Mouse (Mus musculus) megakaryocyte-erythroid progenitor cell, adult 5-6 weeks (primary cell): ENCODE data around the gene Gm20379. TPM values are rescaled to one million over a fixed set of nuclear protein-coding genes. Genes with fewer than 3 reads are reported as not detected.

Experiments used
- ATAC-seq: replicated peaks from 2 replicates; pipeline ENCODE4 v1.8.0; 2016; ENCODE audit warnings: mild to moderate bottlenecking, inconsistent platforms; ENCODE audit not compliant: severe bottlenecking, poor library complexity, low FRiP score, low TSS enrichment
- total RNA-seq, 2 experiments: library from RNA; stranded (forward) in 1 of 2; stranded (reverse) in 1 of 2; fragments of 200-1000, 215-1000 nt in 1 of 2; fragments of >200 nt in 1 of 2; fragmentation: Nextera tagmentation in 1 of 2; gene quantifications; 2 replicates each; pipeline ENCODE4 v1.2.3; 2014 to 2017

Gm20379 gene
- total RNA-seq, 2 experiments from 2014 or later, result not detected

DNA sequence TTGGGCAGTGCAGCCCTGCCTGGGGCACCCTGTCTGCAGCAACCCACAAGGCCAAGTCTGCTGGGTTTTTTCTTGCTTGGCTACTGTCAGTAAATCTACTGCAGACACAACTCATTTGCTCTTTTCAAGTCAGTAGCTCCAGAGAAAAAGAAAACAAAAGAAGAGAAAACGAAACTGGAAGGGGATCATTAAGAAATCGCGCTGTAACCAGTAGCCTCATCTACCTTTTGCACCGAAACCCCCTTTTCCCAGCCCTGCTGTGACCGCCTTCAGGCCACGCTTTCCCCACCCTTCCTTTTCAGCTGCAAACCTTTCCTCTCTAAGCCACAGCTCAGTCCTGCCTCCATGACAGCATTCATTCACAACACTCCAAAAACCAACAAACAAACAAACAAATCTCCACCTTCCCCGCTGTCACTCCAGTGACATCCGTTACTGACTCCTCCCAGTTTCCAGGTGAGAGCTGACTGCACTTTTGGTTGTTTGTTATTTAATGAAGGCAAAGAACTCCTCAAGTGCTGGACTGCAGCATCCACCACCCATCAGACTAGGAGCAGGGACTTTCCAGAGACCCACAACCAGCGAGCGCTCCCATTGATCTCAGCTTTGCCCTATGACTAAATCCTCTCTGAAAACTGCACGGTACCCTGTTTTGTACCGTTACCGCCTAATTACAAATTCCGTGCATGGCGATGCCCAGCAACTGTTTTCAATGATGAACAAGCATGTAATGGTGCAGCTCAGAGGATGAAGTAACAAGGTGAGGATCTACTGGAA is 26.5 kb downstream of the Gm20379 start:
- no peak for ATAC-seq

DNA sequence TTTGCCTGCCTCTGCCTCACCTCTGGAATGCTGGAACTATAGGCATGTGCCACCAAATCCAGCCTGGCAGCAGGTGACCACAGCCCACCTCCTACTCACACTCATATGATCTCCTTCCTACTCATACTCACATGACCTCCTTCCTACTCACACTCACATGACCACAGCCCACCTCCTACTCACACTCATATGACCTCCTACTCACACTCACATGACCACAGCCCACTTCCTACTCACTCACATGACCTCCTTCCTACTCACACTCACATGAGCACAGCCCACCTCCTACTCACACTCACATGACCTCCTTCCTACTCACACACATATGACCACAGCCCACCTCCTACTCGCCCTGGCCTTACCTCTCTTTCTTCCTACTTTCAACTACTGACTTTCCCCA is 31.1 kb downstream of the Gm20379 start:
- no peak for ATAC-seq

DNA sequence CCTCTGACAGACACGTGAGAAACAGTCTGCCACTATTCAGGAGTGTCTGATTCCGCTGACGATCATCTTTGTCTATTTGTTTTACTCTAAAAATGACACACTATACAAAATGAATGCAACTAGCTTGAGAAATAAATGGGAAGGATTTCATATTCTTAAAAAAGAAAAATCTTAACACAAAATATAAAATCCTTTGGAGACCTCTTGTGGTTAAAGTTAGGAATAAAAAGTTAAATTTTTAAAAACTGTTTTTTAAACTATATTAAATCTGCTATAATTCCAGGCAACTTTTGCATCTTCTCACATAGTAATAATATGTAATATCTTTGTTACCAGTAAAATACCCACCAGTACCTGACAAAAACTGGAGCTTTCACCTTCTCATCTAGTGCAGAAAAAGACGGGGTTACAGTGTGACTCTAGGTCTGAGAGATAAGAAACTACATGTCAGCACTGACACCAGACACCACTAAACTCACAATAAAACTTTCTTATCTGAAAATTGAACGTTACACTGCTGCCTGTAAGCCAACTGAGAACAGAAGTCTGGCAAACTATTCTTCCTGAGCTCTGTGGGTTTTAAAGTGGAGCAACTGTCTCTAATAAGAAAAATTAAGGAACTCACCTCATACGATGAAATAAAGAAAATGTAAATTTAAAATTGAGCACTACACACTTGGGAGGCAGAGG is 32.1 kb downstream of the Gm20379 start:
- peak; percentile 93 for ATAC-seq

DNA sequence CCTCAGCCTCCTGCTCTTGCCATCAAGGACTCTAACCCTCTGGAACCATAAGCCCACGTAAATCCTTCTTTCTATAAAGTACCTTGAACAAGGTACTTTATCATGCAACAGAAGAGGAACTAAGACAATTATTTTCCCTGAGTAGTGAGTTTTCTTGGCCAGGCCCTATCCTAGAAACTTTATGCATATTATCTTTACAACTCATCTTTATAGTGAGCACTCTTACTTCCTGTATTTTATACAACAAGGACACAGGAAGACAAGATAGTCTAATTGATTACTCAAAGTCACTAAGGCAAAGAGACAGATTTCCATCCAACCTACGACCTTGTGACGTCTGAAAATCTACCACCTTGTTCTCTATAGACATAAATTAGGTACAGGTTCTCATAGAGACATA is 34.0 kb downstream of the Gm20379 start:
- ATAC-seq, result no peak

DNA sequence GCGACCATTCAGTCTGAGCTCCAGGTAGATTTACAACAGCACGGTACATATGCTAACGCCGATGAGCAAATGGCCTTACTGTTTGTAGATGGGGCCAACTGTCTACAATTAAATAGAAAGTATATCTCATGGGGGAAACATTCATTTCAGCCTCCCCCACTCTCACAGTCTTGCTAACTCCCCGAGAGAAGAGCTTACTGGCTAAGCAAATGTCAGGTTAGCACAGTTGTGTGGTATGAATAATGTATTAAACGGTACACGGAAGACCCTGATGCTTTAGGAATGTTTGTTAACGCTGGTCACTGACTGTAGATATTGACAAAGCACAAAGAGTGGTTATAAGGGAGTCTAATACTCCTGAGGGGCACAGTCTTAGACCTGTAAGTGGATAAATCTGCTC is 38.3 kb downstream of the Gm20379 start:
- ATAC-seq, result no peak

DNA sequence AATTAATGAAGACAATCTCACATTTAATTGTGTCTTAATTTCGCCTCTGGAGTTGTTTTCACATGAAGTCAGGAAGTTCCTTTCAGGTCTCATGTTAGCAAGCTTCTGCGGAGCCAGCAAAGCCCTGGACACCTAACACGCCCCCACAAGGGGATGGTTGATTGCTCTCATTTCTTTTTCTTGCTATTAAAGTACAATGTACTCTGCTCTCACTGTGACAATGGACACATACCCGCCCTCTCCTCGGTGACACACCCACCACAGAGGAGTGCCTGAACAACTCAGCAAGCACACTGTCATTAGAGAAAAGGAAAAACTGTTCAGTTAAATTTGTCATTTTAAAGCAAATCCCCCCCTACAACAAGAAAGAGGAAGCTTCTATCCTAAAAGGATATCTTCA is 40.6 kb downstream of the Gm20379 start:
- ATAC-seq, result no peak

DNA sequence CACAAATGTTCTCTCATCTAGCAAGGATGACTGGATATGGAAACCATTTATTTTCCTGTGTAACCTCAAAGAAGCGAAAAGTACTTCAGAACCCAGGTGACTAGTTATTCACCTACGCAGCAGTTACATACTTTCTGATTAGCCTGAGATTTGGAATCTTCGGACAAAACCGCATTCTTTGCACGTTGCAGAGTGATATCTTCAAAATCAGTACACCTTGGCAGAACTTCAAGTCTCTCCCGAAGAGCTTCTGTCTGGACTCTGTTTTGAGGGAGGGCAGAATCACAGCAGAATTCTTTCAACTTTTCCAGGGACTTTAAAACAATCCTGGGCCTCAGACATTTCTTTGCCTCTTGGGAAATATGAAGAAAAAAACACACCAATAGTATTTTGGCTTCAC is 45.3 kb downstream of the Gm20379 start:
- ATAC-seq, result no peak

DNA sequence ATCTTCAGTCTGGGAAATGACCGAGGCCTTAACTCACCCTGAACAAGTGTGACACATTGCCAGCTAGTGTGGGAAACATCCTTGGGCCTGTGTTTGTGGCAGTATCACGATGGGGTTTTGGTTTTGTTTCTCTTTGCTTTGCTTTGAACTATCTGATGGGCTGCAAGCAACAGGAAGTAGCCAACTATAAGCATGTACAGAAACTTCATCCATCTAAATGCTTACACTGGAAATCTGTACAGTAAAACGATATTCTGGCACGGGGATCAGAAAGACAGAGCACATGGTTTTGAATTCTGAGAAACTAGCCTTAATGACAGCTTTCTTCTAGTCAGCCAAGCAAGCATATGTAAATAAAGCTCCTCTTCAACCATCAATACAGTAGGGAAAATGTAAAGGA is 48.2 kb downstream of the Gm20379 start:
- 0 out of 2 replicates have a peak, but pooled peaks have one; percentile 1 for ATAC-seq

DNA sequence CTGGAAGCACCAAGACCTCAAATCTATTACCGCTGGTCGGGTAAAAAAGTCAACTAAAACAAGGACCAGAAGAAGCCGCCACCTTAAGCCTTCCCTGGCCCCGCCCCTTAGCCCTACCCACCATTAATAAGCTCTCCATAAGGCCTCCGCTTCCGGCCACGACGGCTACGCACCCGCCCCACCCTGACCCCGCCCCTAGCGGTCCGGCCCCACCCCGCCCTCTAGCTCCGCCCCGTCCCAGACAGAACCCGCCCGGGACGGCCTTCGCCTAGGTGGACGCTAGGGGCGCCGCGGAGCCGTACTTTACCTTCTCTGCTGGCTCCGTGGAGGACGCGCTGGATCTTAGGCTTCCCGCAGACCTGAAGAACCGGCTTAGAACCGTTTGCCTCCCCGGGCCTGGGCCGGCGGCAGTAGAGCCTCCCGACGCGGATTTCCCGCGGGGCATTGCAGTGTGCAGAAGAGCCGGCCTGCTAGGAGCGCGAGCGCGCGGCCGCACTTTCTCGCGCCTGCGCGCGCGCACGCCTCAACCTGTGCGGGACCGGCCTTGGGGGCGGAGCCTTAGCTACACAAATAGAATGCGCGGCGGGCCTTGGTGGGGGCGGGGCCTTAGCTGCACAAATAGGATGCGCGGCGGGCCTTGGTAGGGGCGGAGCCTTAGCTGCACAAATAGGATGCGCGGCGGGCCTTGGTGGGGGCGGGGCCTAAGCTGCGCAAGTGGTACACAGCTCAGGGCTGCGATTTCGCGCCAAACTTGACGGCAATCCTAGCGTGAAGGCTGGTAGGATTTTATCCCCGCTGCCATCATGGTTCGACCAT is 48.9 kb downstream of the Gm20379 start, which contains the start of the genes Dhfr and Msh3:
Gene Dhfr, plus strand, starts transcription at position 271 of the 816 bp plus-strand sequence.
Gene Msh3, minus strand, starts transcription at position 548 of the 816 bp plus-strand sequence.
- ATAC-seq, result peak; percentile 92

DNA sequence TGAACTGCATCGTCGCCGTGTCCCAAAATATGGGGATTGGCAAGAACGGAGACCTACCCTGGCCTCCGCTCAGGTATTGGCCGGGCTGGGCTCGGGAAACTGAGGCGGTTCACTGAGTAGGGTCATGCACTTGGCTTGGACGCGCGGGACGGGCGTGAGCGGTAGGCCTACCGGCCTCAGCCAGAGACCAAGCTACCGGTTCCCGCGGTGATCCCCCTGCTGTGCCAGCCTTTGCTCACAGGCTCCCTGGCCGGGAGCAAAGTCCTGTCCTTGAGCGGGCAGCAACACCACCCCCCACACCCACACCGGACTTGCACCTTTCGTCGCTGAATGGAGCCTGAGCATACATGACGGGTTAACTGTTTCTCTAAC is 49.5 kb downstream of the Gm20379 start:
- ATAC-seq, result peak; percentile 46

DNA sequence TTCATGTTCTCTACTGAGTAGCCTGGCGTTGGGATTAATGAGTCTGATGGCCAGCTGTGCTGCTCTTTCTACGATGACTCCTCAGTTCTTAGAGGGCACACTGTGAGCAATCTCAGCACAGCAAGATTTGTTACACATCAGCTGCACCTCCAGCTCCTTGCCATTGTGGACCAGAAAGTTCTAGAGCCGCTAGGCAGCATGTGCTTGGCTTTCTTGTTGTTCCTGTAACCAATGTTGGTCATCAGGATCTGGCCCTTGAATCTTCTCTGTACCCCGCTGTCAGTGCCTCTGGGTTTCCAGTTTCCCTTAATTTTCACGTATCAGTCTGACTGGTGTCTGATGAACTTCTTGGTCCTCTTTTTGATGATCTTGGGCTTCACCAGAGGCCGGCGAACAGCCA is 50.6 kb downstream of the Gm20379 start:
- ATAC-seq, result no peak

Other genes starting within 250 kb of the Gm20379 start
- 0.17 and 0.74 TPM in 2 replicates for gene Rasgrf2, start 174.3 kb upstream of the Gm20379 start, total RNA-seq (2014; fragmentation: Nextera tagmentation)
- not detected in 2 replicates for gene Rasgrf2, start 174.3 kb upstream of the Gm20379 start, total RNA-seq (2017)
- 22.6 and 24.9 TPM in 2 replicates for gene Dhfr, start 48.7 kb downstream of the Gm20379 start, total RNA-seq (2014; fragmentation: Nextera tagmentation)
- gene Dhfr, start 48.7 kb downstream of the Gm20379 start, total RNA-seq (2017), result 25.5 and 30.3 TPM in 2 replicates
- gene Msh3, start 49.0 kb downstream of the Gm20379 start, total RNA-seq (2014; fragmentation: Nextera tagmentation), result 56.3 and 63.4 TPM in 2 replicates
- gene Msh3, start 49.0 kb downstream of the Gm20379 start, total RNA-seq (2017), result 57.2 and 59.9 TPM in 2 replicates
- gene Ankrd34b, start 119.9 kb downstream of the Gm20379 start, total RNA-seq (2014; fragmentation: Nextera tagmentation), result not detected in 2 replicates
- not detected in 2 replicates for gene Ankrd34b, start 119.9 kb downstream of the Gm20379 start, total RNA-seq (2017)
- gene Fam151b, start 178.0 kb downstream of the Gm20379 start, total RNA-seq (2014; fragmentation: Nextera tagmentation), result 0.84 and 4.3 TPM in 2 replicates
- 1.4 and 11.3 TPM in 2 replicates for gene Fam151b, start 178.0 kb downstream of the Gm20379 start, total RNA-seq (2017)
- 4.7 and 6.5 TPM in 2 replicates for gene Zfyve16, start 224.9 kb downstream of the Gm20379 start, total RNA-seq (2014; fragmentation: Nextera tagmentation)
- gene Zfyve16, start 224.9 kb downstream of the Gm20379 start, total RNA-seq (2017), result 4.0 and 5.9 TPM in 2 replicates